Mouse (Mus musculus): ENCODE data around the gene Cabp7. TPM values are rescaled to one million over a fixed set of nuclear protein-coding genes. Genes with fewer than 3 reads are reported as not detected.

Cabp7 gene
- under 1 TPM in 1 of 2 experiments, not detected in 1; 0.12 TPM for polyA plus RNA-seq (2017; shearing (Covaris generic))

GRCm38 (mm10) chr11:4746733-4747132 lies at the start of gene Cabp7:
Cabp7 (minus strand) TSS chr11:4746778.

GRCm38 (mm10) chr11:4704072-4704964 lies 42.3 kb downstream of the Cabp7 start, which contains the start of the genes Uqcr10 and Zmat5:
Uqcr10 (minus strand) TSS chr11:4704342.
Zmat5 (plus strand) TSS chr11:4704678.

Other genes starting within 250 kb of the Cabp7 start
- 100 to 1,000 TPM in 1 of 2 experiments, 10 to 100 TPM in 1; 98.1 to 112 TPM for gene Mtmr3, start 151.9 kb downstream of the Cabp7 start, polyA plus RNA-seq (2017; shearing (Covaris generic))
- not detected for gene Gm11032, start 126.7 kb downstream of the Cabp7 start, polyA plus RNA-seq (2017; shearing (Covaris generic))
- 10 to 100 TPM; 40.0 to 48.8 TPM for gene Ascc2, start 109.0 kb downstream of the Cabp7 start, polyA plus RNA-seq (2017; shearing (Covaris generic))
- gene Uqcr10, start 42.4 kb downstream of the Cabp7 start, polyA plus RNA-seq (2017; shearing (Covaris generic)): 100 to 1,000 TPM; 303 to 324 TPM
- 10 to 100 TPM; 91.2 to 97.5 TPM for gene Zmat5, start 42.1 kb downstream of the Cabp7 start, polyA plus RNA-seq (2017; shearing (Covaris generic))
- gene Nf2, start 102.8 kb upstream of the Cabp7 start, polyA plus RNA-seq (2017; shearing (Covaris generic)): 10 to 100 TPM; 44.7 to 45.5 TPM
- 10 to 100 TPM; 31.1 to 34.4 TPM for gene Nipsnap1, start 127.2 kb upstream of the Cabp7 start, polyA plus RNA-seq (2017; shearing (Covaris generic))
- 10 to 100 TPM; 47.3 to 48.0 TPM for gene Thoc5, start 148.5 kb upstream of the Cabp7 start, polyA plus RNA-seq (2017; shearing (Covaris generic))
- 10 to 100 TPM in 1 of 2 experiments, 1 to 10 TPM in 1; 6.2 to 11.8 TPM for gene Nefh, start 201.3 kb upstream of the Cabp7 start, polyA plus RNA-seq (2017; shearing (Covaris generic))
- 100 to 1,000 TPM in 1 of 2 experiments, 10 to 100 TPM in 1; 87.7 to 127 TPM for gene Ap1b1, start 240.0 kb upstream of the Cabp7 start, polyA plus RNA-seq (2017; shearing (Covaris generic))